Mouse (Mus musculus): ENCODE results near the gene Ndufa12.

Ndufa12 gene

DNA sequence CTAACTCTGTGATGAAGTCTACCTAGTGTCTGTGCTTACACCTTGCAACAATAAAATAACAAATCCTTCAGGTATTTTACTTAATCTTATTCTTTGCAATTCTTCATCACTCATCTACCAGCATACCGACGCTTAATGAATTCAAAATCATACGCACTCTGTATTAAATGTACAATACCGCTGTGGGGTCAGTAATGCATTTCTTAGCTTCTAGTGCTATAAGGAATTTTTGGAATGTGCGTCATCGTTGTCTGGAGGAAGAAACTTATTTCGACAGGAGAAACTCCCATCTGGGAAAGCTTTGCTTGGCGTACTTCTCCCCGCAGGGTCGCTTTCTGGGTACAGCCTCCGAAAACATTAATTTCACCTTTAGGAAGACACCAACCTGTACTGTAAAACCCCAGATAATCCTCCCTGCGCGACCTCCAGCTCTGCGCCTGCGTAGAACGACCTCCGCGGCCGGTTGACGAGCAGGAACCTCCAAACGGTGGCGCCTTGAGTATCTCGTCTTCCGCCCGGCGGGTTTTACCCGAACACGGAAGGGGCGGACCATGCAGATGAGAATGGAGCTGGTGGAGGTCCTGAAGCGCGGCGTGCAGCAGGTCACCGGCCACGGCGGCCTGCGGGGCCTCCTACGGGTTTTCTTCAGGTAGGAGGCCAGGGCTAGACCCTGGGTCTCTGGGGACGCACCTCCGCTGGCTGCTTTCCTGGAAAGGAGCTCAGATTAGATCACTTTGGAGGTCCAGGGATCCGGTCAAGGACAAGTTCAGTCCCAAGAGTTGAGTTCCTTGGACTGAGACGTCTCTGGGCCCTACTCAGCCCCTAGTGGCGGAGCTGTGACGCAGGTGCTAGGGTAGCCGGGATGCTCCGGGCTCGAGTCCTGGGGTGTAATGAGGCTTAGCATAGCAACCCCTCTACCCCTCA is at the start of gene Ndufa12:
Gene Ndufa12, plus strand, starts transcription at position 239 of the 924 bp plus-strand sequence.
- peak; percentile 95 to 97 for DNase-seq

DNA sequence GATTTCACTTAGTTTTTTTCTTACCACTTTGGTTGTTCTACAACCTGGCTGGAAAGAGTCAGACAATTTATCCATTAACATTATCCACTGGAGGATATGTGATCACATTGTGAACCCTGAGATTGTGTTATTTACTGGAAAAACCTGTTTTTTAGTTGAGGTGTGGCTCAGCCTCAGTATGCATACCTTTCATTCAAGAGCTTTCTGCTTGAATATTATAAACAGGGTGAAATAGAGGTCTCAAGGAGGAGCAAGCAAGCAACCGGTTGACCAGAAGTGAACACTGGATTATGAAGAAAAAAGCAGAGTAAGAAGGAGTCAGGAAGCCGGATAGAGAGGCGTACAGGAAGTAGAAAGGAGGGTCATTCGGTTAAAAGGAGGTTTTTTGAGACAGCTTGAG is 47.0 kb upstream of the Ndufa12 start:
- no peak for DNase-seq

DNA sequence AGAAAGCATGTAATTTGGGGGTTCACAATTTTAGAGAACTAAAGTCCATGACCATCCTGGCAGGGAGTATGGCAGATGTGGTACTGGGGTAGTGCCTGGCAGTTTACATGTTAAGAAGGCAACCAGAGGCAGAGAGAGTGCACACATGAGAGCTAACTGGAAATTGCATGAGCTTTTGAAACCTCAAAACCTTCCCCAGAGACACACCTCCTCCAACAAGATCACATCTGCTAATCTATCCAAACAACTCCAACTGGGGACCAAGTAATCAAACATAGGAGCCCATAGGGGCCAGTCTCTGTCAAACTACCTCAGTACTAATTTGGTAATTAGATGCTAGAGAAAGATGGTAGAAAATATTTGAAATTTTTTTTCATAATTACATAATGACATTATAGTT is 44.7 kb upstream of the Ndufa12 start:
- no peak for DNase-seq

DNA sequence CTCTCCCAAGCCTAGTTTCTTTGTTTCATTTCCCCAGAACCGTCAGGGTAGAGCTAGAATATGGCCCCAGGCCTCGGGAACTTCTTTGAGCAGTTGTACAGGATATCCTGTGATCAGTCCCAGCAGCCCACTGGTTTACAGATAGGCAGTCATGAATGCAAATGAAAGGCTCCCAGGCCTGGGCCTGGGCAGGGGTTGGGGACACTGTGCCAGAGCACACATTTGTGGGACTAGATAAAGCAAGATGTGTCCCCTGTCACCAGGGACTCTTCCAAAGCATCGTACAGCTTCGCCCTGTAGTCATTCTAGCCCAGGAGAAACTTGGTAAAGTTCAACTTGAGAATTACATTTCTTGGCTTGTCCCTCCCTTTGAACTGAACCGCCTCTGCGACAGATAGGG is 39.6 kb upstream of the Ndufa12 start:
- DNase-seq, result no peak

GRCm38 (mm10) chr10:94159406-94159805 is 39.1 kb upstream of the Ndufa12 start:
- no peak for DNase-seq

- DNase-seq, result no peak
These were observed 37.3 kb upstream of the Ndufa12 start for GRCm38 (mm10) chr10:94161051-94161765.

- no peak for DNase-seq
These were observed 36.5 kb upstream of the Ndufa12 start for GRCm38 (mm10) chr10:94162031-94162430.

GRCm38 (mm10) chr10:94164104-94164845 is 34.2 kb upstream of the Ndufa12 start:
- no peak for DNase-seq

DNA sequence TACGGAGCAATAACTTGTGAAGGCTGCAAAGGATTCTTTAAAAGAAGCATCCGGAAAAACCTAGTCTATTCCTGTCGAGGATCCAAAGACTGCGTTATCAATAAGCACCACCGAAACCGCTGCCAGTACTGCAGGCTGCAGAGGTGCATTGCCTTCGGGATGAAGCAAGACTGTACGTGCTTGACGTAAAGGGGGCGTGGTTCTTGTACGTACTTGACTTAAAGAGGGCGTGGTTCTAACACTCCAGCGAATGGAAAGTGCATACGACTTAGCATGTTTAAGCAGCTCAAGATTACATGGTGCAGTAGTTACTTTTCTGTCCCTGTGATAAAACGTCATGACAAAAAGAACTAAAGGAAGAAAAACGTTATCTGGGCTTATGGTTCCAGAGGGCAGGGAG is 33.1 kb upstream of the Ndufa12 start:
- DNase-seq, result no peak

GRCm38 (mm10) chr10:94167051-94167750 is 31.3 kb upstream of the Ndufa12 start:
- no peak for DNase-seq

- DNase-seq, result no peak
These were observed 26.9 kb upstream of the Ndufa12 start for GRCm38 (mm10) chr10:94171440-94172130.

GRCm38 (mm10) chr10:94172137-94172536 is 26.4 kb upstream of the Ndufa12 start:
- no peak for DNase-seq

DNA sequence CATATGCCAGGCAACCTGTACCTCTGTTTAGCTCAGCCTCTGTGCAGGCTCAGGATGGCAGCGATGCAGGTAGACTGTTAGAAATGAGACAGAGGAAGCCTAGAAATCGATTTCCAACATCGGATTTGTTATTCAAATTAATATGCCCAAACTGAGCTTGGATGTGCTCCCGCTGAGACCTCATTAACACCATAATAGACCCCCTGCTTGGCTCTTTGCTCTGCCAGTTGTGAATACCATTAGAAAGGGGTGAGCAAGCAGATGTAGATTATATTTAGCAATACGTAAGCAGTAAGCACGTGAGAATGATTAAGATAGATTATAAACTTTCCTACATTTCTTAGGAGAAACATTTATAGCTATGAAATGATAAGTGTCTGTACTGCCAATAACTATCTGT is 25.8 kb upstream of the Ndufa12 start:
- no peak for DNase-seq

- DNase-seq, result no peak
These were observed 23.9 kb upstream of the Ndufa12 start for GRCm38 (mm10) chr10:94174652-94175051.

DNA sequence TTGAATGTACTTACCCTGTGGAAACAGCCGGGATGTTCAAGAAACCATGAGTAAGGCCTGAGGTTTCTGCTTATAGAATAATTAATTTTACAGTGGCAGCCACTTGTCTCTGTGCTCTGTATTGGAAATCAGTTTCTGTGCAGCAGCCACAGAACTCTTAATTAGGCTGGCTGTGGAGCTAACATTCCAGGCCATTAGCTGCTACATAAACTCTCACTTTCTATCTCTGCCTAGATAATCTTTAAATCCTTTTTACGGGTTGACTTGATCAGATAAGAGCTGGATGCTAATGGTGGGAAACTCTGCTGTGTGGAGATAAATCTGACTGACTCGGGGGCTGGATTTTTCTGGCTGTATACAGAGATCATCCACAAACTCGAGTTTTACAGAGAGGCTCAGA is 15.3 kb upstream of the Ndufa12 start:
- DNase-seq, result no peak

GRCm38 (mm10) chr10:94204973-94205372 is 6.5 kb downstream of the Ndufa12 start:
- no peak for DNase-seq

GRCm38 (mm10) chr10:94210718-94211618 is 12.4 kb downstream of the Ndufa12 start:
- DNase-seq, result no peak

DNA sequence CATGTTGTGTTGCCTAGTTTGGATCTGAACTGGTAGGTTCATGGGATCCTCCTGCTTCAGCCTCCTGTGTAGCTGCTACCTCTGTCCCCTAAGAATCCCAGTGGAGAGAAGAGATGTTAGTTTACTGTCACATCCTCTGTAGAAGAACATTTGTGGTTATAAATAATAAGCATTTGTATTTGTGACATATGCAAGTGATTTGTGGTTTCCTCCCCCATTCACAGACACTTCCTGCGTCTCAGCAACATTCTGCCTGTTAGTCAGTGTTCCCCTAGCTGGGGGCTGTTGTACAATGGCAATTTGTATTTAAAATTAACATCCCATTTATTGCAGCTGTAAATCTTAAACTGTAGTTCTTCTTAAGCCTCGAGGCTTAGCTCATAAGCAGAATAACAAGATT is 13.2 kb downstream of the Ndufa12 start:
- DNase-seq, result no peak

DNA sequence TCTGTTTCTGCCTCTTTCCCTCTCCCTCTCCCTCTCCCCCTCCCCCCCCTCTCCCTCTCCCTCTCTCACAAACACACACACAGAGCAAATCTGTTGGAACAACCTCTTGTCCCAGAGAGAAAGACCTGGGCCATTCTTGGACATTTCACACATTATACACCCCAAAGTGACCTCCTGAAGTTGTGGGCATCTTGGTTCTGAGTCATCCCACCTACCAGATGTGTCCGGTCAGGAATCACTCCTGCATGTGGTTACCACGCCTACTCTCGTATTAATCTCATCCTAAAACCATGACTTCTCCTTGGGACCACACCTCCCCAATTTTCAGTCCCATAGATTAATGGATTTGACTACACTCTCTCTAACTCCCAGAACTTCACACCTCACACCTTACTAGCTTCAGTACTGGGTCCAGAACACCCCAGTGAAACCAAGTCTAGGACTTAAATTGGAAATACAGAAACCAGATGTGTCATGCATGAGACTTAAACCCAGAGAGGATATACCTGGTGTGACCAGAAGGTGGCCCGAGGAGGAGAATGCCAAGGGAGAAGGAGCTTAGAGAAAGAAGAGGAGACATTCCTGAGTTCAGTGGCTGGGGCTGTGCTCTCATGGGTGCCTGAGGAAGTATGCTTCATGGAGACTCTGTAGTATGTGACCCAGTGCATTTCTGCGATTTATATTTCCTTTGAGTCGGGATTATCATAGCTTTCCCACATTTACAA is 26.7 kb downstream of the Ndufa12 start:
- no peak for DNase-seq

All from cerebellum, postnatal 36 days (tissue).